Mouse (Mus musculus): ENCODE results near the gene Lsm4.

DNA sequence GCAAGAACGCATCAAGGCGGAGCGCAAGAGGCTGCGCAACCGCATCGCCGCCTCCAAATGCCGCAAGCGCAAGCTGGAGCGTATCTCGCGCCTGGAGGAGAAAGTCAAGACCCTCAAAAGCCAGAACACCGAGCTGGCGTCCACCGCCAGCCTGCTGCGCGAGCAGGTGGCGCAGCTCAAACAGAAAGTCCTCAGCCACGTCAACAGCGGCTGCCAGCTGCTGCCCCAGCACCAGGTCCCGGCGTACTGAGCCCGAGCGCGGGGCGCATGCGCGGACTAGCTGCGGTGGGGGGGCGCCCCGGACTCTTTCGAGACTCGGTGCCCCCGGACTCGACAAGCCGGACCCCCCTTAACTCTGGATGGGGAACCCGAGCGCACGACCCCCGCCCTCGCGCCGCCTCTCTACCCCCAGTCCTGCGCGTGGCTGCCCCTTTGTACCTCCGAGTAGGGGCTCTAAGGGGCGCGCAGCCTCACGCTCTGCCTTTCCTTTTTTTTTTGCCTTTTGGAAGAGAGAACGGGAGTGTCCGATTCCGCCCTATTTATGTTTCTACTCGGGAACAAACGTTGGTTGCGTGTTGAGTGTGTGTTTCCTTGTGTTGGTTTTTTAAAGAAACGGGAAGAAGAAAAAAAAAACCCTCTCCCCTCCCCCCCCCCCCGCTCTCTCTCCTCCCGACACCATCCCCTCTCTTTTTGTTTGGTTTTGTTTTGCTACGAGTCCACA is 26.9 kb downstream of the Lsm4 start:
- TF ChIP-seq GATA1 (IDR thresholded peaks at IDR 0.05; ENCODE audit: low read length) (no peak), TAL1 (IDR thresholded peaks at IDR 0.05; ENCODE audit: low read length) (no peak)
